Mouse (Mus musculus) liver, postnatal 0 days (tissue): ENCODE measurements around the gene Ptpn6. TPM values are rescaled to one million over a fixed set of nuclear protein-coding genes. Genes with fewer than 3 reads are reported as not detected.
A peak's percentile ranks its signal among the peaks of the same experiment; 100 is the strongest.

ENCODE experiments used
- ATAC-seq: fragments of 200-750 bp; cut with Nextera tagmentation; 2 replicates; pipeline ENCODE4 v1.8.0; 2017; ENCODE audit warnings: mild to moderate bottlenecking, moderate library complexity
- DNase-seq: peaks from one replicate; pipeline ENCODE4 v3.0.0-alpha.2; 2016
- H3K27ac ChIP-seq: fragments of 300-500 bp; sonication (generic); 2 replicates; pipeline ENCODE4 v1.5.1; 2014; ENCODE audit warnings: antibody characterized with exemption, moderate library complexity, mild to moderate bottlenecking, low read depth
- H3K27me3 ChIP-seq: fragments of 300-500 bp; sonication (generic); 2 replicates; pipeline ENCODE4 v1.6.1; 2014; ENCODE audit warnings: low read length, control low read depth, mixed read lengths; ENCODE audit not compliant: insufficient read depth
- H3K36me3 ChIP-seq: fragments of 300-500 bp; sonication (generic); replicated peaks from 2 replicates; pipeline ENCODE4 v1.6.1; 2014; ENCODE audit warnings: mild to moderate bottlenecking, control low read depth, low read length, moderate library complexity, mixed read lengths; ENCODE audit not compliant: insufficient read depth
- H3K4me1 ChIP-seq: fragments of 300-500 bp; sonication (generic); 2 replicates; pipeline ENCODE4 v1.6.1; 2014; ENCODE audit warnings: antibody characterized with exemption, mild to moderate bottlenecking, control low read depth; ENCODE audit not compliant: insufficient read depth
- H3K4me2 ChIP-seq: fragments of 300-500 bp; sonication (generic); 2 replicates; pipeline ENCODE4 v1.6.1; 2014; ENCODE audit warnings: low read depth, mild to moderate bottlenecking, low read length, moderate library complexity, mixed read lengths
- H3K4me3 ChIP-seq: fragments of 300-500 bp; sonication (generic); 2 replicates; pipeline ENCODE4 v1.5.1; 2014; ENCODE audit warnings: low read depth, low read length
- H3K9ac ChIP-seq: fragments of 300-500 bp; sonication (generic); replicated peaks from 2 replicates; pipeline ENCODE4 v1.6.1; 2014; ENCODE audit warnings: mild to moderate bottlenecking, moderate library complexity
- H3K9me3 ChIP-seq: fragments of 300-500 bp; sonication (generic); 2 replicates; pipeline ENCODE4 v1.6.1; 2016; ENCODE audit warnings: mild to moderate bottlenecking, control low read depth, low read length, mixed read lengths
- CTCF ChIP-seq: sonication (generic); IDR thresholded peaks from 2 replicates; pipeline ENCODE4 v1.5.1; 2016; ENCODE audit warnings: antibody characterized with exemption, low read depth
- EP300 ChIP-seq: IDR thresholded peaks from 2 replicates; pipeline ENCODE4 v1.6.1; 2016; ENCODE audit warnings: antibody characterized with exemption, low read depth, mild to moderate bottlenecking
- WGBS: fragments of 180-500 bp; shearing (Covaris S2); extraction: QIAGEN DNeasy Blood & Tissue Kit; methylation state at CpG from one replicate; pipeline ENCODE4 v1.1.7; 2014; ENCODE audit not compliant: insufficient replicate concordance; 5-methylcytosine and 5-hydroxymethylcytosine counted together
- microRNA counts: library from miRNA; unstranded; fragments of <30 nt; microRNA quantifications from one replicate; lab custom pipeline; 2015
- microRNA-seq: library from miRNA; unstranded; fragments of <30 nt; microRNA quantifications from one replicate; pipeline ENCODE4, GENCODE M21; 2016
- polyA plus RNA-seq: library from polyadenylated mRNA; unstranded; fragments of >200 nt; fragmentation: Nextera tagmentation; extraction: Ambion mirVana; gene quantifications from 2 replicates; pipeline ENCODE4 v1.2.1, GENCODE M21; 2015

Gene Ptpn6
- polyA plus RNA-seq, 1 experiment from 2014 or later = 45.1 TPM

GRCm38 (mm10) chr6:124679486-124679885, 59.0 kb downstream of the Ptpn6 start:
- Histone ChIP-seq H3K4me3 (no peak overlapping the region), H3K9ac (no peak overlapping the region), H3K9me3 (no peaks in the 10 kb centered on the region), H3K27ac (0 out of 2 replicates have a peak overlapping the region, but pooled peaks have one; percentile 6), H3K4me1 (peaks cover 35% of the 10 kb centered on the region), H3K4me2 (no peak overlapping the region), H3K36me3 (peaks cover 3% of the 10 kb centered on the region; the same call in 1 of the 2 replicates), H3K27me3 (no peaks in the 10 kb centered on the region)
- DNase-seq (no peak), ATAC-seq (no peak)
- TF ChIP-seq CTCF (no peak), EP300 (no peak)
- WGBS = 95% methylated on average over 3 of the region's 3 CpGs

- DNase-seq = no peak
- Histone ChIP-seq H3K27ac (peak overlapping the region; percentile 39; the same call in 1 of the 2 replicates), H3K9ac (no peak overlapping the region), H3K4me2 (no peak overlapping the region), H3K27me3 (no peaks in the 10 kb centered on the region), H3K9me3 (no peaks in the 10 kb centered on the region), H3K4me1 (peaks cover 29% of the 10 kb centered on the region), H3K4me3 (no peak overlapping the region), H3K36me3 (peaks cover 9% of the 10 kb centered on the region)
- WGBS = 72% methylated on average over 7 of the region's 7 CpGs
- ATAC-seq = no peak
- no peak for TF ChIP-seq CTCF
- TF ChIP-seq EP300 = no peak
These were observed 59.7 kb downstream of the Ptpn6 start for GRCm38 (mm10) chr6:124678769-124679168.

GRCm38 (mm10) chr6:124676171-124676570, 62.3 kb downstream of the Ptpn6 start:
- no peaks in the 10 kb centered on the region for H3K27me3 ChIP-seq
- peak; percentile 59 for ATAC-seq
- H3K4me3 ChIP-seq = no peak overlapping the region
- H3K36me3 ChIP-seq = peaks cover 12% of the 10 kb centered on the region
- H3K27ac ChIP-seq = peak overlapping the region; percentile 63; the same call in 1 of the 2 replicates
- no peak overlapping the region for H3K9ac ChIP-seq
- WGBS = 65% methylated on average over 6 of the region's 6 CpGs
- H3K4me2 ChIP-seq = no peak overlapping the region
- H3K9me3 ChIP-seq = no peaks in the 10 kb centered on the region
- no peak for TF ChIP-seq CTCF
- TF ChIP-seq EP300 = peak; percentile 45; the same call in 1 of the 2 replicates
- H3K4me1 ChIP-seq = peaks cover 18% of the 10 kb centered on the region
- no peak for DNase-seq

- Histone ChIP-seq H3K36me3 (peaks cover 22% of the 10 kb centered on the region), H3K27ac (peak overlapping the region; percentile 50), H3K27me3 (no peaks in the 10 kb centered on the region), H3K4me1 (peaks cover 17% of the 10 kb centered on the region), H3K4me2 (no peak overlapping the region), H3K9me3 (no peaks in the 10 kb centered on the region), H3K9ac (no peak overlapping the region), H3K4me3 (no peak overlapping the region)
- DNase-seq (no peak), ATAC-seq (peak; percentile 57)
- 77% methylated on average over 7 of the region's 7 CpGs for WGBS
- TF ChIP-seq EP300 (no peak), CTCF (no peak)
These were observed 63.9 kb downstream of the Ptpn6 start for GRCm38 (mm10) chr6:124674591-124674990.

- H3K27me3 ChIP-seq = no peaks in the 10 kb centered on the region
- H3K4me3 ChIP-seq = no peak overlapping the region
- no peak overlapping the region for H3K9ac ChIP-seq
- no peaks in the 10 kb centered on the region for H3K9me3 ChIP-seq
- H3K4me1 ChIP-seq = peaks cover 22% of the 10 kb centered on the region
- ATAC-seq (no peak), DNase-seq (no peak)
- no peak overlapping the region for H3K4me2 ChIP-seq
- TF ChIP-seq EP300 (no peak), CTCF (no peak)
- H3K36me3 ChIP-seq = peaks cover 25% of the 10 kb centered on the region
- 90% methylated on average over 9 of the region's 9 CpGs for WGBS
- H3K27ac ChIP-seq = no peak overlapping the region
These were observed 64.9 kb downstream of the Ptpn6 start for GRCm38 (mm10) chr6:124673619-124674018.

- Histone ChIP-seq H3K4me2 (no peak overlapping the region), H3K4me1 (peaks cover 18% of the 10 kb centered on the region)
- no peak for DNase-seq
These were observed 66.4 kb downstream of the Ptpn6 start for GRCm38 (mm10) chr6:124672100-124672499.

More at GRCm38 (mm10) chr6:124672100-124672499, 66.4 kb downstream of the Ptpn6 start:
- no peak overlapping the region for H3K4me3 ChIP-seq
- H3K9me3 ChIP-seq = no peaks in the 10 kb centered on the region
- no peak overlapping the region for H3K9ac ChIP-seq
- no peak for ATAC-seq
- no peak overlapping the region for H3K27ac ChIP-seq
- peaks cover 25% of the 10 kb centered on the region for H3K36me3 ChIP-seq
- WGBS = 28% methylated on average over 6 of the region's 6 CpGs
- no peaks in the 10 kb centered on the region for H3K27me3 ChIP-seq
- TF ChIP-seq CTCF = no peak
- no peak for TF ChIP-seq EP300

MicroRNAs within 50 kb of the gene (microRNA counts, 519-probe panel; counts per million panel counts)
- microRNA mmu-miR-141 (lab: Ali Mortazavi, UCI) = not detected
- microRNA mmu-miR-200c (lab: Ali Mortazavi, UCI) = 662 counts per million, percentile 4 among the panel's probes with 10 or more counts

Small RNAs within 50 kb of the gene (microRNA-seq; reads per million reads assigned to microRNA genes)
- 66.5 reads per million, percentile 39 among the genes with 10 or more reads in this experiment for gene Mir141
- 487 reads per million, percentile 62 among the genes with 10 or more reads in this experiment for gene Mir200c

Other genes starting within 250 kb of the Ptpn6 start
- gene C1rl, start 245.6 kb downstream of the Ptpn6 start, polyA plus RNA-seq = 31.1 and 36.2 TPM in 2 replicates
- gene C1ra, start 226.3 kb downstream of the Ptpn6 start, polyA plus RNA-seq = 63.0 and 65.0 TPM in 2 replicates
- gene C1s1, start 196.4 kb downstream of the Ptpn6 start, polyA plus RNA-seq = 118 and 130 TPM in 2 replicates
- gene C1rb, start 168.4 kb downstream of the Ptpn6 start, polyA plus RNA-seq = not detected in 2 replicates
- 0.04 TPM in 1 of 2 replicates, not detected in the other for gene C1s2, start 102.6 kb downstream of the Ptpn6 start, polyA plus RNA-seq
- 68.7 and 72.6 TPM in 2 replicates for gene Lpcat3, start 75.7 kb downstream of the Ptpn6 start, polyA plus RNA-seq
- gene Emg1, start 26.5 kb downstream of the Ptpn6 start, polyA plus RNA-seq = 93.2 and 96.9 TPM in 2 replicates
- 308 and 318 TPM in 2 replicates for gene Phb2, start 26.4 kb downstream of the Ptpn6 start, polyA plus RNA-seq
- gene Grcc10, start 2.7 kb upstream of the Ptpn6 start, polyA plus RNA-seq = 148 and 157 TPM in 2 replicates
- gene Gm45234, start 17.3 kb upstream of the Ptpn6 start, polyA plus RNA-seq = not detected in 2 replicates
- 1.8 and 1.9 TPM in 2 replicates for gene Atn1, start 17.8 kb upstream of the Ptpn6 start, polyA plus RNA-seq
- 0.20 and 0.27 TPM in 2 replicates for gene Eno2, start 31.0 kb upstream of the Ptpn6 start, polyA plus RNA-seq
- gene Lrrc23, start 41.0 kb upstream of the Ptpn6 start, polyA plus RNA-seq = 0.16 TPM in 1 of 2 replicates, not detected in the other
- 11.4 and 14.3 TPM in 2 replicates for gene Spsb2, start 69.9 kb upstream of the Ptpn6 start, polyA plus RNA-seq
- 332 and 346 TPM in 2 replicates for gene Tpi1, start 75.6 kb upstream of the Ptpn6 start, polyA plus RNA-seq
- 32.2 and 36.6 TPM in 2 replicates for gene Usp5, start 90.8 kb upstream of the Ptpn6 start, polyA plus RNA-seq
- gene Cdca3, start 90.8 kb upstream of the Ptpn6 start, polyA plus RNA-seq = 96.4 and 98.3 TPM in 2 replicates
- gene Gnb3, start 101.6 kb upstream of the Ptpn6 start, polyA plus RNA-seq = 0.19 TPM in 1 of 2 replicates, not detected in the other
- 0.80 and 0.88 TPM in 2 replicates for gene P3h3, start 119.0 kb upstream of the Ptpn6 start, polyA plus RNA-seq
- gene Gpr162, start 125.3 kb upstream of the Ptpn6 start, polyA plus RNA-seq = 0.04 and 0.08 TPM in 2 replicates
- gene Cd4, start 149.5 kb upstream of the Ptpn6 start, polyA plus RNA-seq = 0.14 and 0.24 TPM in 2 replicates
- gene Lag3, start 173.0 kb upstream of the Ptpn6 start, polyA plus RNA-seq = 0.33 and 0.40 TPM in 2 replicates
- gene Ptms, start 181.4 kb upstream of the Ptpn6 start, polyA plus RNA-seq = 116 and 145 TPM in 2 replicates
- 119 and 136 TPM in 2 replicates for gene Mlf2, start 192.7 kb upstream of the Ptpn6 start, polyA plus RNA-seq
- gene Cops7a, start 226.8 kb upstream of the Ptpn6 start, polyA plus RNA-seq = 61.0 TPM in 2 replicates